Mouse (Mus musculus): Measurements from ENCODE around the gene Leap2.
A peak's percentile ranks its signal among the peaks of the same experiment; 100 is the strongest.
"Not testable (repeated sequence)": the region's sequence is repeated elsewhere in the genome, so short reads cannot be mapped to it uniquely, and the experiment has no call there.

Leap2 gene

DNA sequence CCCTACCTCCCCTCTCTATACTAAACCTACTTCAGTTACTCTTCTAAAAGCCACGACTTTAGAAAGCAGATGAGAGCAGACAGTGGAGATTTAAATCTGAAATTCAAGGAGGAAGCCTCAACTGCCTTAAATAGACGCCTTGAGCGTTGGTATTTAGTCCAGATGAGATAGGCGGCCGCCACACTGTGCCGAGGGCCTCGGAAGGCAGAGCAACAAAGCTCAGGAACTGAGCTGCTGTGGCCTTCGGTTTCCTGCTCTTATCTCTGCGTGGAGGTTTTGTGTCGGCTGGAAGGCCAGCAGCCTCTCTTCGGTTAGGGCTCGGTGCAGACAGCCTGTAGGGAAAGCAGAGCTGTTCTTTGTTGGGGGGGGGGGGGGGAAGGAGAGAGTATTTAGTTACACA lies 19.0 kb upstream of the Leap2 start:
- DNase-seq (ENCODE audit: low spot score) = no peak

DNA sequence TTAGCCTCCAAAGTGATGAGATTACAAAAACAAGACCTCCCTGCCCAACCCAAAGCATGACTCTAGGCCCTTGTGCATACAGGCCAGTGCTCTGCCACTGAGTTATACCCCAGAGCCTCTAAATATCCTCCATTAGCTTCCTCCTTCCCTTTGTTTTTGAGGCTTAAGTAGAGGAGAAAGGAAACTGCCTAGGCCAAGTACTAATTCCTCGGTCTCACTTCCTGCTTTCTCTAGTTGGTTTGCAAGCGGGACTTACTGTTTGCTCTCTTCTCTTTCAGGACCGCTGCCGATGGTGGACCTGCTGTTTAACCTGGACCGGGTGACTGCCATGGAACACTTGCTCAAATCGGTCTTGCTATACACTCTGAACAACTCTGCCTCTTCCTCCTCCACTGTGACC lies 13.4 kb upstream of the Leap2 start:
- no peak for DNase-seq (ENCODE audit: low spot score)

DNA sequence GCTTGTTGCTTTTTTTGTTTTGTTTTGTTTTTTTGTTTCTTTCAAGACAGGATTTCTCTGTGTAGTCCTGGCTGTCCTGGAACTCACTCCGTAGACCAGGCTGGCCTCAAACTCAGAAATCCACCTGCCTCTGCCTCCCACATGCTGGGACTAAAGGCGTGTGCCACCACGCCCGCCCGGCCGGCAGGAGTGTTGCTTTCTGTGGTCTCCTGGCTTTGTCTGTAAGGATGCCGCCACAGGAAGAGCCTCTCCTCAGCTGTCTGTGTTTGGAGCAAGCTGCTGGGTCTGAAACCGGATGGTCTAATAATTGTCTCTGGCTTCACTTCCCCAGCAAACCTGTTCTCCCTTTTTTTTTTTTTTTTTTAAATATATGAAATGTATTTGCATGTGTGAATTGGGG lies 12.5 kb upstream of the Leap2 start:
- no peak for DNase-seq (ENCODE audit: low spot score)

DNA sequence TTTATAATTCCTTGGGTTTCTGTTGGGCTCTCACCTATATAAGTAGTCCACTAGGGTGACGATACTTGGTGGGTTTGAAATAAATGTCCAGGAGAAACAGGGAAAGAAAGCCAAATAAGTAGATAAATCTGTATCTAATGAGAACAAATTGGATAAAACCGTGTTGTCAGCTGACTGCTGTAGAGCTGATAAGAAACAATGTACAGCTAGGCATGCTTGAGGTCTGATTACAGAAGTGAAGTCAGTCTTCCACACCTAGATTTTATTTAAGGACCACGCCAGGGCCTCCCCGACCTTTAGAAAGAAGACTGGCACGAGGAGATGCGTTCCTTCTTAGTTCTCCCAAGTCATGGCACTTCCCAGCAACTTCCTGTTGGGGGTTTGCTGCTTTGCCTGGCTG lies 10.1 kb upstream of the Leap2 start:
- no peak for DNase-seq (ENCODE audit: low spot score)

DNA sequence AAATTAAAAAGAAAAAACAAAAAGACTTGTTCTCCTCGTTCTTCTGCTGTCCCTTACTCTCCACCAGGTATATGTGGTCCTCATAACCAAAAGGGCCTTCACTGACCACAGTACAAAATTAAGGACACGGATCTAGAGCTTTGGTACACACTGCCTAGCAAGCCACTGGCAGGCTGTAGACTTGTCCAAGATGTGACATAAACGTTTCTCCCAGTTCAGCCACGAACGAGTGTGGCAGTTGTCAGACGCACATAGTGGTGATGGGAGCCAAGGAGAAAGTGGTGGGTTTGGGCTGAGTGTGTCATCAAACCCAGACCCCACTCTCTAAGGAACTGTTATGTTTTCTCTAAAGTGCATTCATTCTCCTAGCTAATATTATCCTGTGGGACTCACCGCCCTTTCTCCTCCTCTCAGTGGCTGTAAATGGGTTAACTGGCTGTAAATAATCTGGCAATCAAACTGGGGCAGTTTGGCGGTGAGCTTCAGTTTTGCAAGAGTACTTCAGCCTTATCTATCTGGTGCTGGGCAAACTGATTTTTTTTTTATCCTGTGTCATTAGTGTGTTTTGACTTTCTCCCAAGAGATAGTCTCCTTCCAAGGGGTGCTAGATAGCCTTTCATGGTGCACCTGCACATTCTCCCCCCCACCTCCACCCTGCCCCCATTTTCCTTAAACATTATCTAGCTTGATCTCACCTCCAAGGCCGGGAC lies 8.5 kb upstream of the Leap2 start:
- peak; percentile 39 for DNase-seq (ENCODE audit: low spot score)

DNA sequence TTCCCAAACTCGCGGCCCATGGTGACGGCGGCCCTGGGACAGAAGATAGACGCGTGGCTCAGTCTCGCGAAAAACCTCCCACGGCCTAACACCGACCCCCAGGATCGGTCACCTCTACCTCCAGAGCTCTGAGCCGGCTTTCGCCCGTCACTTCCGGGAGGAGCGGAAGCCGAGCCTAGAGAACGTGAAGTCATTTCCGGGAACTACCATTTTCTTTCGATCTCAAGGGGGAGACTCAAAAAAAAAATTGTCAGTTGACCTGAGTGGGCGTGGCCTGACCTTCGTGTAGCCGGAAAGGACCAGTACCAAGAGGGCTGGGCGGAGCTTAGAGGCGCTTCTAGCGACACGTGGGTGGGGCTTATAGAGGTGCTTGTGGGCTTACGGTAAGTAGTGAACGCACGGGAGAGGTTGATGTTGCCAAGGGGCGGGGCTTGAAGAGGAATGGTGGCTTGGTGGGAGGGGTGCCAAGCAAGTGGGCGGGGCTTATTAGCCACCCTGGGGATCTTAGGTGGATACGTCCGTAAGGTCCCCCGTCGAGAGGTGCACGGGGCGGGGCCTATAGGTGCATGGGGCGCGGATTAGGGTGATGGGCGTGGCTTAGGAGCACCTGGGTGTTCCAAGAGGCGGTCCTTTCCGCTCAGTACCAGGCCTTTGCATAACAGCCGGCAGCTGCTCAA lies 7.8 kb upstream of the Leap2 start, which contains the start of the genes Uqcrq and Gdf9:
Uqcrq (minus strand) TSS at position 162 of the 677 bp plus-strand sequence.
Gdf9 (plus strand) TSS at position 354 of the 677 bp plus-strand sequence.
- DNase-seq (ENCODE audit: low spot score) = peak; percentile 99

DNA sequence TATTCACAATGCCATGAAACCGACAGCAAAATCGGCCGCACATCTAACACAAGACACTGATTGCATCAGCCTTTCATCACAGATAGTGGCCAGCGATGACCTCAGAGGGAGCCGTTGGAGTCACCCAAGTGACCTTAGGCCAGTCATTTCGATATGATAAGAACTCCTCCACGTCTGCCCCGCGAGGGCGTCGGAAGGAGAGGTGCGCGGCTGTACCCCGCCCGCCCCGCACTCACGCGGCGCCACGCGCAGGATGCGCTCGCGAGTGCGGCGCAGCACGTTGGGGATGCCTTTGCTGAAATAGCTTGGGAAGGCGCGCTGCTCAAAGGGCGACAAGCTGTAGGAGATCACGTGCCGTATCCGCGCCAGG lies 7.3 kb upstream of the Leap2 start:
- DNase-seq (ENCODE audit: low spot score) = no peak

DNA sequence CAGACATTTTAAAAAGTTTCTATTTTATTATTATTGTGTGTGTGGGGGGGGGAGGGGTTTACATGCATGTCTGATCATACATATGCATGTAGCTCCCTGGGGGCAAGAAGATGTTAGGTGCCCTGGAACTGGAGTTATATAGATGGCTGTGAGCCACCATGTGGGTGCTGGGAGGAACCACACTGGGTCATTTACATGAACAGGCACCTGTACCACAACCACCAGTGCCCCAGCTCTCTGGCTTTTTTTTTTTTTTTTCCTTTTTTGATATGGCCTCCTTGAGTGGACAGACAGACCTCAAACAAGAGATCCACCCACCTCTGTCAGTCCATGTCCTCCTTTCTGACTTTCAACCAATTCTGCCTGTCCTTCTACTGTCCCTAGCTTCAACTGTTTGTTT lies 6.2 kb upstream of the Leap2 start:
- no peak for DNase-seq (ENCODE audit: low spot score)

DNA sequence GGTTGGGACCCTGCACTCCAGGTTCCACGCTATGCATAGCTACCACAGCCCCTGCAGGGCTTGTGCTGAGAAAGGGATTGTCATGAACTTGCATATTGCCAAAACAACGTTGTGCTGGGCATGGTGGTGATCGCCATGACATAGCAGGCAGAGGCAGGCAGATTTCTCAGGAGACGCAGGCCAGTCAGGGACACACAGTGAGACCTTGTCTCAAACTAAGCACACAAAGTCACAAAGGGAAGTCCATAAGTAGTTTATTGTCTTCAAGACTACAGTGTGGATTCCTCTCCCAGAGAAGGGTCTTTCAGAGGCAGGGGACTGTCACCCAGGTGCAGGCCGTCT lies 5.7 kb upstream of the Leap2 start:
- DNase-seq (ENCODE audit: low spot score) = no peak

DNA sequence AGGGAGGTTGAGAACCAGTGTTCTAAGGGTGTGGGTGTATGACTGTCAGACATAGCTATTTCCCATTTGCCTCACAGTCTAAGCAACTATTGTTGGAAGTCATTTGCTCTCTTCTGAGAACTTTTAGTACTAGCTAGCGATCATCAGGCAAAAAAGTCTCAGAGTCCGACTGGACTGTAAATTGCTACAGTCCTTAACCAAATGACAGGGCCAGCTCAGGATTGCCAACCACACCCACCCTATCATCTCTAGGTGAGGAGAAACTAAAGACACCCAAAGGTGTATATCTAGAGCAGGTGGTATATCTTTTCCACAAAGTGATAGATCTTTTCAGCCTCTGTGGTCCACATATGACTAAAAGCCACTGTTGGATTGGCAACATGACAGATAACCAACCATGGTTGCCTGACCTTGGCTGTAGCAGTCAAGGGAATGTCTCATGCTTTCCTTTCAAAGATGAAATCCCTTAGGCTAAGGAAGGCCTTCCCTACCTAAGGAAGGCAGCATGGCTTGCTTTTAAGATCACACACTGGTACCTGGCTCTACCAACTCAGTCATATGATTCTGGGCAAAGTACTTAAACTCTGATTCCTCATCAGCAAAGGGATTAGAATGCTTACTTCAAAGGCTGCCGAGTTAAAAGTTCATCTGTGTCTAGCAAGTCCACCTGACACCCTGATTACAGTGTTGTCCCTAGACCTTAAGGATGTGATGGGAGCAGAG lies 5.2 kb upstream of the Leap2 start:
- DNase-seq (ENCODE audit: low spot score) = no peak

DNA sequence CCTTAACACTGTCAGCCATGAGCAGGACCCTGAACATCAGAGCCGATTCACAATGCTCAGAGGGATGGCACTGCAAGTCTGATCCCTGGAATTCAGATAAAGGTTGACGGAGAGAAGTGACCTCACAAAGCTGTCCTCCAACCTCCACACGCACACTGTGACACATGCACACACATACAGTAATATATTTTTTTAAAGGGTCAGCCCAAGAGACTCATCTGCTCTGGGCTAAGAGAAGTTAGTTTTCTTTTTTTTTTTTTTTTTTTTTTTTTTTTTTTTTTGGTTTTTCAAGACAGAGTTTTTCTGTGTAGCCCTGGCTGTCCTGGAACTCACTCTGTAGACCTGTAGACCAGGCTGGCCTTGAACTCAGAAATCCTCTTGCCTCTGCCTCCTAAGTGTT lies 3.9 kb upstream of the Leap2 start:
- not testable (repeated sequence) for DNase-seq (ENCODE audit: low spot score)

DNA sequence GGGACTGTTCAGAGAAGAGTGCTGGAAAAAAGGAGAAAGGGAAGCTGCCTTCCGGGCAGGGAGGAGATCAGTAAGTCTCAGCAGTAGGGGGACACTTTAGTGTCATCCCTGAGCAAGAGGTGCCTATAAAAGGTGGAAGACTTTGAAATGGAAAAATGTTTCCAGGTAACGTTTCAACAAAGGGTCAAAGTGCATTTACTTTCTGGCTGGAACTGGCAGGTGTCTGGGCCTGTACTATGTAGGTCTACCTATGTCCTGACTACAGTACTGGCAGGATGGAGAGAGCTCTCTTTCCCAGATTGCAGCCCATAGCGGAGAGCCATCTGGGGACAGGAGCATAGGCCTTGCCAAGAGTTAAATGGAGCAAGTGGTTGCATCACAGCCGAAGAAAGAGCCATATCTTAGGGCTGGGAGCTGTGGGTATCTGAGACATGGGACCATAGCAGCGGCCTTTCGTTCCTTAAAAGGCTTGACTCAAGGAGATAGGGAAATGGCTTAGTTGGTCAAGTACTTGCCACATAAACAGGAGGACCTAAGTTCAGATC lies 2.8 kb upstream of the Leap2 start:
- peak; percentile 85 for DNase-seq (ENCODE audit: low spot score)

DNA sequence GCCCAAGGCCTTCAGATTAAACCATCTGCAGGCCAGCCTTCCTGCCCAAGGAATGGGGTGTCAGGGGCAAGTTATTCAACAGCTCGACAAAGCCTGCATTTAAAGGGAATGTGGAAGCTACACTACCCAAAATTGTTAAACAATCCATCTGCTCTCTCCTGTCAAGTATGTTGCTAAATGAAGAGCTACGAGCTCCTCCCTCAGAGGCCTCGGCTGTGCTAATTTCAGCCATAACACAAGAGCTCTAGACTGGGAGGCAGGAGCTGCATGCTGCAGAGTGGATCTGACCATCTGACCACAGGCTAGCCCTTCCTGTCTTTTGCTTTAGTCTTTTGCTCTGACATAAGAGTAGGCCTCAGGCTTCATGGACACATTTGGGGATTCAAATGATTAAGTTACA lies 2.3 kb upstream of the Leap2 start:
- DNase-seq (ENCODE audit: low spot score) = no peak

DNA sequence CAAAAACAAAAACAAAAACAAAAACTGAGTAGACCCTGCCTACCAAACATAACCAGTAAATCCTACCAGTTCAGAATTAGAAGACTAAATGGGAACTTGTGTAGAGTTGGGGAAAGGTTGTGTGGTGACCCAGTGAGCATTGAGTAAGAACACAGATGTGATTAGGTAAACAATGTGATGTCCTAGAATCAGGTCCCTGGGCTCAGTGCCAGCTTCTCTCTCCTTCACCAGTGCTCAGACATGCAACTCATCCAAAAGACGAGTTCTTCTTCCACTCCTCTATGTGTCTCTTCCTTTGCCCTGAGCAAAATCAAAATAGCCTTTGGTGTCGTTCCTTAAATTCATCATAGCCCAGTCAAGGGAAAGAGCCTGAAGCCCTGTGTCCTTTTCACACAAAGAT lies 1.9 kb upstream of the Leap2 start:
- peak; percentile 90 for DNase-seq (ENCODE audit: low spot score)

DNA sequence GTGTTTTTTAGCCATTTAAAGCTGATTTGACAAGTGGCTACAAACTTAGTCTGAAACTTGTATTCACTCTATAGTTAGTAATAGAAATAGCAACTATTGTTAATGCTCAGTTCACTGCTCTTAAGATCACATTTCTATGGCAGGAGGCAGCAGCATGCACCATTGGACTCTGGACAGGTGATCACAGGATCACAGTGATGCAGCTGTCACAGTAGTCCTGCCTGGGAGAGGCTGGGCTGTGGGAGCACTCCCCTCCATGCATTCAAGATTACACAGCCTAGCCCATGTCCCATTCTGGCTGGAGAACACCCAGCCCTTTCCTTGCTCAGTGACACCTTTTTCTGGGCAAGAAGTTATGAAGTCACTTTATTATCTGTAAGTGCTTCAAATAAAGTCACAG lies 4.9 kb downstream of the Leap2 start:
- DNase-seq (ENCODE audit: low spot score) = no peak

DNA sequence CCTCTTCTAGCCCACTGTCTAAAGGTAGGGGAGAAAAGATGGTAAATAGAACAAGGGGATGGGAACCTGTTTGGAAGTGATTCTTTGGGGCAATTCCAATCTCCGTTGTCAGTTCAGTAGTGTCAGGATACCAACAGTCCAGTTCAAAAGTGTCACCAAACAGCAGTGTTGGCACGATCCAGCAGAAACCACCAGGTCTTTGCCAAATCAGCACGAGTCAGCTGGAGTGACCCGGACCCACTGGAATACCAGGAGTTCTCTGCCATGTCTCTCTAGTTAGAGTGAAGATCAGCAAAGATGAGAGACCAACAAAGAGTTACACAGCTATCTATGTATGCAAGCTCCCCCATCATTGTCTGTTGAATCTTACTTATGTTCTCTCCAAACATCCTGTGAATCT lies 9.1 kb downstream of the Leap2 start:
- no peak for DNase-seq (ENCODE audit: low spot score)

DNA sequence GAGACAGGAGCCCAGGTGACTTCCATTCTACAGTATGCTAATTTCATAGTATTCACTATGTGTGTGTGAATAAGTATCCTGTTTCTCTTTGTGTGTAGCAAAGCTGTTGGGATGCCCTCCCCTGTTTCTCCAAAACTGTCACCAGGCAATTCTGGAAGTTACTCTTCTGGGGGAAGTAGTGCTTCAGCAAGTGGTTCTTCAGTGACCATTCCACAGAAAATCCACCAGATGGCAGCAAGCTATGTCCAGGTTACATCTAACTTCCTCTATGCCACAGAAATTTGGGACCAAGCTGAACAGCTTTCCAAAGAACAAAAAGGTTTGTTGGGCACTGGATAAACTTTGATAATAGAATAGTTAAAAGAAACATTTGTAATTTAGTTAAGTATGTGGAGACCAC lies 11.2 kb downstream of the Leap2 start:
- peak; percentile 58 for DNase-seq (ENCODE audit: low spot score)

DNA sequence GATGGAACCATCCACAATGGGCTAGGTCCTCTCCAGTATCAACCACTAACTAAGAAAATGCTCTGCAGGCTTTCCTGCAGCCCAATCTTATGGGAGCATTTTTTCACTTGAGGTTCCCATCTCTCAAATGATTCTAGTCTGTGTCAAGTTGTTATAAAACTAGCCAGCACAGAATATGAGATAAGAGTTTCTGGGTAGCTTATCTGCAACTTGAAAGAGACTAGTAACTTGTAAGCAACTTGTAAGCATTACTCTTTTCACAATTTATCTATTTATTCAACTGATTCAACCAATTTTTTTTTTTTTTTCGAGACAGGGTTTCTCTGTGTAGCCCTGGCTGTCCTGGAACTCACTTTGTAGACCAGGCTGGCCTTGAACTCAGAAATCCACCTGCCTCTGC lies 19.3 kb downstream of the Leap2 start:
- no peak for DNase-seq (ENCODE audit: low spot score)

DNA sequence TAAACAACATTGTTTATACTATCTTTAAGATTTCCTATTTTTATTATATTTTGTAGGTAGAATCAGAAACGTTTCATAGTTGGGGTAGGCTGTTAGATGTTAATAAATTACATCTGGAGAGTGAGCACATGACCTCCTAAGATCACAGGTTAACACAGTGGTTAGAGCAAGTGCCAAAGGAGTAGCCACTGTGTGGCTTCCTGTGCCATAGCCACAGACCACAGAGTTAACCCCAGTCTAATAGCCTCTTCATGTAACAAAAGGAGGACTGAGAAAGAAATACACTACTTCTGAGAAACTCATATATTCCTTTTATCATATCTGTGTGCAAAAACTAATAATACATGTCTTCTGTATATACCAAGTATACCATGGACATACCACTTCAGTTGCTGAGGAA lies 29.1 kb downstream of the Leap2 start:
- DNase-seq (ENCODE audit: low spot score) = no peak

DNA sequence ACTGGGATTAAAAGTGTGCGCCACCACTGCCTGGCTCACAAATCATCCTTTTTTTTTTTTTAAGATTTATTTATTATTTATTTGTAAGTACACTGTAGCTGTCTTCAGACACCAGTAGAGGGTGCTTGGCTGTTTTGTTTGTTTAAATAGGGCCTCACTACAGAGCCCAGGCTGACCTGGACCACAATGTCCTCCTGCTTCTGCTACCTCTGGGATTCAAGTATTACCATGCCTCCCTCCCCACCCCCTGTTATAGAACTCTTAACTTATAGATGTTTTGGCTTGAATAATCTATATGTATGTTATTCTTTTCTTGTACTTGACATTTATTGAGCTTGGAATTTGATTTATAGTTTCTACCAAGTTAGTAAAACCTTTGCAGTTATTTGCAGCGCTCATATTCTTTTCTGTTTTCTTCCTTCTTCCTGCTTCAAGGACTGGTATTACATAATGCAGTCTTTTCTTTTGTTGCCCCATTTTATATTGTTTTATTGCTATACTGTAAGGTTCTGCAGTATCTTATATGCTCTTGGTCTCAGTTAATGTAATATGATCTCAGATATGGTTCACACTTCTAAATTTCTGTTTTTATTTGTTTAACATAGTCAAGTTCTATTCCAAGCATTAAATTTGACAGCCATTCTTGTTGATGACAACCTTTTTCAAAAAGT lies 39.1 kb downstream of the Leap2 start:
- no peak for DNase-seq (ENCODE audit: low spot score)

DNA sequence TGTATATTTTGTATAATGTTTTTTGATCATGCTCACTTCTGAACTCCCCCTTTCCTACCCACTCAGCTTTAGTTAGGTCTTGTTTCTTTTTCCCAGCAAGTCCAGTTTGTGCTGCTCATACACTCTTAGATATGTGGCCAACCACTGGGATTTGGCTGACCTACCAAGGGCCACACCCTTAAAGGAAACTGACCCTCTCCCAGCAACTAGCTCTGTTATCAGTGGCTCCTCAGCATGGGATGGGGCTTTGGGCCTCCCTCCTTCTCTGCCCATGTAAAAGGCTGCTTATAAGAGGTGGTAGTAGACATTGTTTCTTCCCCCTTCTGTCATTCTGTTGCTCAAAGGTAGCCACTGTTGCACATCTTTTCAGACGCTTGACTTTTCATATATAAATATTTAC lies 44.1 kb downstream of the Leap2 start:
- no peak for DNase-seq (ENCODE audit: low spot score)

Data from adipocyte (in vitro differentiated cells).